Mouse (Mus musculus): ENCODE data around the gene Thsd7a.

GRCm38 (mm10) chr6:12350753-12351152 is 398.5 kb downstream of the Thsd7a start:
- no peak for TF ChIP-seq CTCF (IDR thresholded peaks at IDR 0.05; ENCODE audit: low read depth, low read length)
- TF ChIP-seq POLR2A (IDR thresholded peaks at IDR 0.05; ENCODE audit: insufficient read depth, low read length) = no peak
- no peak for TF ChIP-seq EP300 (IDR thresholded peaks at IDR 0.05; ENCODE audit: insufficient read depth, low read depth, low read length)

Measured in ES-Bruce4 (cell line).